Mouse (Mus musculus): ENCODE measurements around the gene Notch2.
A peak's percentile ranks its signal among the peaks of the same experiment; 100 is the strongest.

The Notch2 gene

DNA sequence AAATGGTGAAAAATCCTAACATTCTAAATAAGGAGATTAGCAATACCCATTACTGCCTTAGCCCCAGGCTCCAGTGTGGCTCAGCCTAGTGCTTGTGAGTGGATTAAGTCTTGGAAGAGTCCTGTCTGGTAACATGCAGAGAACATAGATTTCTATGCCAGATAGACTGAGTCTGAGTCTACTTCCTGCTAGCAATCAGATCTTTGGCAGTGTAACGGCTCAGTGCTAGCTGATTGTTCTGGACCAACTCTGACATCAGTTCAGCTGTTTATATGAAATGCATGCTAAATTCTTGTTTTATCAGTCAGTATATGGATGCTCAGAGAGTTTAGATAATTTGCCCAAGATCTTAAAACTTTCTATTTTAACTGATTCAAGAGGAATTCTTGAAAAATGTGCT is 40.5 kb downstream of the Notch2 start:
- DNase-seq = no peak

DNA sequence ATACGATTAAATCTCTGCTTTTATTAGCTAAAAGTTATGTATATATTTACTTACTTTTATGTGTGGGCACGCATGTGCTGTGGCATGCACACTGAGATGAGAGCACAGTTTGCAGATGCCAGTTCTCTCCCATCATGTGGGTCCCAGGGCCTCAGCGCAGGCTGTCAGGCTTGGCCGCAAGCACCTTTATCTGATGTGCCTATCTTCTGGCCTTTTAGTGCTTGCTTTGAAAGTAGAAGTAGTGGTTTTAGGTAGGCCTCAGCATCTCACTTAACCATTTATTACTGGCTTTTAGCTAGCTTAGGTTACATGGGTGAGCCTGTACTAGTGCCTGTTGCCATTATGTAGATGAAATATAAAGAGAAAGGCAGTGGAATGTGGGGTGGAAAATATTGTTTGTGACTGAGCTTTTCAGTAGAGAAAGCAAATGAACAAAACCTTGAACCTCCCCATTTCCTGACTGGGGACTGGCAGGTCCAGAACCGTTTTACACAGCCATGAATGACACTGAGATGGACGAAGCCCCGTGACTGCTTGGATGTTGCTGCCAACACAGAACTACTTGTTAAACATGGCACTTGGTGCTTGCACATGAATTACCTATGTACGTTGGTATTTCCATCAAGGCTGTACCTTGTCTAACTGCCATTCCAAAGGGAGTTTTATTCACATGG is 41.1 kb downstream of the Notch2 start:
- no peak for DNase-seq

DNA sequence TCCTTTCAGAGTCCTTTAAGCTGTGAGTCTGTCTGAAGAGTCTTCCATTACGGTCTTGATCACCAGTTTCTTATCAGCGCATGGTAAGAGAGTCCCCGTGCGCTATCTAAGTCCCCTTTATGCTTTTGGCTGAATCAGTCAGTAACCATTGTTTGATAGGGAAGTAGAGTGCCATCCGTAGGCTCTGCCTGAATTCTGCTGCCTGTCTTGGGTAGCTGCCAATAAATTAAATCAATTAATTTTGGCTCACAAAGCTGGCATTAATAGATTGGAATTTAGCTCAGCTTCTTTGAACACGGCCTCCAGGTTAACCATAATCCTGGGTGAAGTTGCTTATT is 41.6 kb downstream of the Notch2 start:
- DNase-seq = no peak

DNA sequence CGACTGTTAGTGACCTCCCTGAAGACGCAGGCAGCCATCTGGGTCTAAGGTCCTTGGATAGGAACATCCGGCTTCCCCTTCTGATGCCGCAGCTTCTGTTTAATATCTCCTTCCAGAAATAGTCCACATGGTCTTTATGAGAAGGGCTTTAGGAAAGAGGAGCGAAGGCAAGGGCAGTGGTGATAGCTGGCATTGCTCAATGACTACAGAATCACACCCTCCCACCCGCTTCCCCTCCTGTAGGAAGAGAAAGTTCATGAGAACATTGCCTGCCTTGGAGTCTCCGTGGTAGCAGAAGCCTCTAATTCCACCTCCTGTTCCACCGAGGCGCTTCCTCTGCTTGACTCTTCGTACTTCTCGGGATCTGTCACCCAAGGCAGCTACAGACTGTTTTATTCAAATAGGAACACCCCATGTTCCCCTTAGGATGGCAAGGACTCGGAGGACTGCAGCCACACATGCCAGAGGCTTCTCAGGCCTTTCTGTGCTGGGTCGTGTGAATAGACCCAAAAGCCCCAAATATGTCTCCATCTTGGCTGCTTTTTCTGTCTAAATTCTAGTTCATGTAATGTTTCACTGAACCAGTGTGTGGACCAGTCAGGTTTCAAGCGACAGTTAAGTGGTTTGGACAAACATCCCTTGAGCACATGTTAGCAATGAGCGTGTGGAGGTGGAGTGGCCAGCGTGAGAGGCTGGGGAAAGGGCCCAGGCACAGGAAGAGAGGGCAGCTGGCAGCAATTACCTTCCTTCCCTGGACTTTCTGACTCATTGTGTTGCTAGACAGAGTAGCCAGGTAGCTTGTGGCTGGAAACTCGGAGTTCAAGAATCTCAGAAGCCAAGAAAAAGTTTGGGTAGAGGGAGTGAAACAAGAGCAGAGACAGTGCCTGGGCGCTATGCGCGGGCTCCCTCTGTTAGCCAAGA is 42.7 kb downstream of the Notch2 start:
- no peak for DNase-seq

DNA sequence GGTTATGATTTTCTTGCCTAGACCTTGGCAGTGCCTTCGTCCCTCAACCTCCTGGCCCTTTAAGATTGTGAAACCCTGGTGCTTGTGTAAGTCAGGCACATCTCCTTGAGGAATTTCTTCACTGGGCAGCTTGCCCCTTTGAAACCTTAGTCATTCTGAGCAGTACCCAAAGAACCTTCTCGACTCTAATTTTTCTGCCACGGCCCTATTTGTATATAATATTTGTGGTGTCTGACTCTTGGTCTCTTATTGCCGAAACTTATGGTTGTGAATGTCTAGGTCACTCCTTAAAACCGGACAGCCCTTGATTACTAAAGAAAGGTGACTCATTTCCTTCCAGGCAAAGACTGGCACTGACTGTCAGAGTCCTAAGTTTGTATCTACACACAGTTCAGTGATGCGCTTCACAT is 43.6 kb downstream of the Notch2 start:
- no peak for DNase-seq

DNA sequence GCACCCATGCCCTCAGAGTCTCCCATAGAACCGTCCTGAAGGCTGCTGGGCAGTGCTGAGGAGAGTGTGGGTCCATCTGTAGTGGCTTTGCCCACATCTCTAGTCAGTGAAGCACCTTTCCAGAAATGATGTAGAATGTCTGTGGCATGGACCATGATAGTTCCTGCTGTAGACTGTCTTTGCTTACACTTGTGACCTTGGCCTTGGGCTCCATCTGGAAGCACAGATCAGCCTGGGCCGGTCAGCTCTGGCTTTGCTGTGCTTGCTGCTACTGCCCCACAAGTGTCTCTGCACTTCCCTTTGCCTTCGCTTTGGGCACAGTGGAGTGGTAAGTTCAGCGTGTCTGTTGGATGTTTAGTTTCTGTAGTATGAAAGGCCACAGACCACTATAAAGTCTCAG is 45.7 kb downstream of the Notch2 start:
- no peak for DNase-seq

DNA sequence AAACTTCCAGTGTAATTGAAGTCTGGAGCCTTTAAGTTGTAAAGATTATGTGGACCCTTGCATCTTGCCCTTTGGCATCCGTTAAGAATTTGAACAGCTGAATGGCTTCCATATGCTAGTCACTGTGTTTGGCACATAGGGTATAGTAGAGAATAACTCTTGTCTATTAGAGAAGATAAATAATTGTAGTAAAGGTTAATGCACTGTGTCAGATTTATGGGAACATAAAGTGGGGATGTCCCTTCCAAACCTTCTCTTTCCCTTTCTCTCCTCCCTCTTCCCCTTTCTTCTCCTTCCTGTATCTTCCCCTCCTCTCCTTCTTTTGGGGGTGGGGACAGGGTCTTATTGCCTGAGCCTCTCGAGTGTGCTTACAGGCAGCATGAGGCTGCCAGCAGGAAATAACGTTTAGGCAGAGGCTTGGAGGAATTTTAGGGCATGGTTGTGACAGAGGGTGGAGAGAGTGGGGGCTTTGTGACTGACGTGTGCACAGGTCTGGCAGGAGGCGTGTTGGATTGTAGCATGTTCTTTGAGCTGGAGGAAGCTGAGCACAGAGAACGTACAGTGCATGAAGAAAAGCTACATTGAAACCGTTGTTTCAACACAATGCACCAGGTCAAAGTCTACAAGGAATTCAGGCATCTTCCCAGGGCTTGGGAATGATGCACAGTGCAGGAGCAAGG is 47.8 kb downstream of the Notch2 start:
- no peak for DNase-seq

DNA sequence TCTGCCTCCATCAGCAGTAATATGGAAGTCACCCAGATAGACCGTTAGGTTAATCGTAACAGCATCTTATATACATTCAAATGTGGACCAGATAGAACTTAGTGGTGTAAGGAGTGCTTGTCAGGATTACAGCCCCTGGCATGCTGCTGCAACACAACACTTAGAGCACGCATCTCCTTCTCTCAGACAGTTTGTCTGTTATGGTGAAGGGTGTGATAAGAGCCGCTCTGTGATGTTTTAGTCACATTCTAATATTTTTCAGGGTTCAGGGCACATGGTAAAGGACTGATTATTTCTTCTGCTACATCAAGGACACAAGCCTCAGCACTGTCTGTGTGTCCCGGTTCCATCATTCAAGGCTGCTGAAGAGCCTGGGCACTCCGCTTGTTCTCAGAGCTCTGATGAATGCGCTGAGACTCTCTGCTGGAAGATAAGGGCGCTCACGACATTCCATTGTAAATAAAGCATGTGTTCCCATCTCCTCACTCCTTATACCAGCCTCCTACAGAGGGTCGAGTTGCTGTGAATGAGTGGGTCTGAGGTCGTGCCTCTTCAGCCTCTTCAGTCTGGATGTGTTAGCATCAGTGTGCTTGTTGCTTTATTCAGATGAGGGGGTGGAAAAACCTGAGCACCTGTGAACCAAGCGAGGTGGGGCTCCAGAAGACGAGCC is 48.5 kb downstream of the Notch2 start:
- no peak for DNase-seq

DNA sequence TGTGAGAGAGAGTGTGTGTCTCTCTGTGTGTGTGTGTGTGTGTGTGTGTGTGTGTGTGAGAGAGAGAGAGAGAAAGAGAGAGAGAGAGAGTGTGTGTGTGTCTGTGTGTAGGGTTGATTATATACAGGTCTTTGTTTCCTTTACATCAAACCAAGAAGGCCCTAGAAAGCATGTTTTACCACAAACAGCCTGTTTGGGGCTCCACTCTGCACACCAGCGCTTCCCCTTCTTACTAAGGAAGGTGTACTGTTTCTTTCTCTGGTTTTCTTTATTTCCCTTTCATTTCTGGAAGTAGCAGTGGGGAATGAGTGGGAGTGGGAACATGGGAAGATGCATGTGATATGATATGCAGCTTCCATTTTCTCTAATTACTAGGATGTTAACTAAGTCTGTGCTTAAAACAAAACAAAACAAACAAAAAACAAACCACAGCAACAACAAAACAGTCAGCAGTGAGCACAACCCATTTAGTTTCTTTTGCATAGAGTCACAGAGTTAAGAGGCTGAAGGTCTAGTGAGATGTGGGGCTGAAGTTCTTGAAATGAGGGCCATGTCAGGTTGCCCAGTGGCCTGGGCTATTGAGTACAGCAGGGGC is 49.4 kb downstream of the Notch2 start:
- no peak for DNase-seq

DNA sequence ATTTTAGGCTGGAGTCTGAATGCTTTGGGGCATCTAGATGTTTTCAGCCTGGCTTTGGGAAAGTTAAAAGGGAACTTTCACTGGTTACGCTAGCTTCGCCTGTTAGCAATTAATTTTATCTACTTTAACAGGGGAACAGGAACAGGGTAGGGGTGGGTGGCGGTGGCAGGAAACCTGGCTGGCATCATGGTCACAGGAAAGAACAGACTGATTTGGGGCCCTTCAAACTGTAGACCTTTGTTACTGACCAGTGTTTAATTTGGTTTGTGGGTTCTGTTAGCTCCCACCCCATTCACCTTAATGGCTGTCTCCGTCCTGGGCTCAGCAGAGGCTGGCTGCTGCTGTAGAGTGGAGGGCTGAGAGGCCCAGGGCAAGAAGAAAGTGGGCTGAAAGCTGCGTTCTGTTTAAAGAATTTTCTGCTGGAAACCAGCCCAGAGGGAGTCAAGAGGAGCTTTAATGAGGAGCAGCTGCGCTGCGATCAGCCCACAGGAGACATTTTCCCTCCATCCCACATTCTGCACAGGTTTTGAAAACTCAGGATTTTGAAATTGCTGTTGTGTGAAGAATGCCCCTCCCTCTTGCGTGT is 50.0 kb downstream of the Notch2 start:
- DNase-seq = peak; percentile 74

DNA sequence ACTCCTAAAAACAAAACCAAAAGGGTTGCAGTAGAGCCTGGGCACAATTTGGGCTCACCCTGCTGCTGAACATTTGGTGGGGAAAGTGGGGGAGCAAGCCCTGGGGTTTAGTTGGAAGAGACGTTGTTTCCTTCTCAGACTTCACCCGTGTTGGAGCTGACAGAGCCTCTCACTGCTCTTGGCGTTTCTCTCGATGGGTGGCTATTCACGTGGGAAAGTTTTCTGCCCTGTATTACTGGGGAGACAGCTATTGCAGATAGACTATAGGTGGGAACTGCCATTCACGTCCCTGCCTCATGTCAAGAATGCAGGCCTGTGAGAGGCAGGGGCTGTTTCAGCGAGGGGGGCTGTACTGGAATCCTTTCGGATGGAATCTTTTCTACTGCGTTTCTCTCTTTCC is 50.5 kb downstream of the Notch2 start:
- no peak for DNase-seq

DNA sequence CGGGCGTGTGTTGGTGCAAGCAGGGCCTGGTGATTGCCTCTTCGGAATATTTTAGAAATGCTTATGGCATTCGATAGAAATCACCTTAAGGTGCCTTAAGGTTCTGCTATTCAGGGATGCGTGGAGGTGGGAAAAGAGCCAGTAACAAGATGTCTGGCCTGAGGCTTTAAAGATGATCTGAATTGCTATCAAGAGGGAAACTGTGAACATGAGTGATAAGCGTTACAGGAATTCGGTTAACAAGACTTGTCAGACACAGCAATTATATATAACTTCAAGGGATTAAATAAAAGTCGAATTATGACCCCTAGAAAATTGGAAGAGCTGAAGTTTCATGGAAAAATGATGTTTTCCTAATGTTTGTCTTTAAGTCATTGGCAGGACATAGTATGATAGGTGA is 51.7 kb downstream of the Notch2 start:
- no peak for DNase-seq

DNA sequence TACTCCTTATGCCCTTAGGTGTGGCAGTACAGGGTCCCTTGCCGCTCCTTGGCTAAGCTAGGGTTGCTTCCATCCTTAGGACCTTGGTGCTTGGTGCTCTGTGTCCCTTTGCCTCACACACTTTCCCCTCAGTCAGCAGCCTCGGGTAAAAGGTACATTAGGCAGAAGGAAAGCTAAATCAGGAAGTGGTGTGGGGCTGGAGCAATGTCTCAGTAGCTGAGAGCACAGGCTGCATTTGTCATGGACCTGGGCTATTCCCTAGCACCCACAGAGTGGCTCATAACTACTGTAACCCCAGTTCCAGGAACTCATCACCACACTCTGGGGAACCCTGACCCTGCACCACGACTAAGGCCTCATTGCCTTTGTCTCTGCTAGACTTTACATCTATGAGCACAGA is 53.1 kb downstream of the Notch2 start:
- no peak for DNase-seq

DNA sequence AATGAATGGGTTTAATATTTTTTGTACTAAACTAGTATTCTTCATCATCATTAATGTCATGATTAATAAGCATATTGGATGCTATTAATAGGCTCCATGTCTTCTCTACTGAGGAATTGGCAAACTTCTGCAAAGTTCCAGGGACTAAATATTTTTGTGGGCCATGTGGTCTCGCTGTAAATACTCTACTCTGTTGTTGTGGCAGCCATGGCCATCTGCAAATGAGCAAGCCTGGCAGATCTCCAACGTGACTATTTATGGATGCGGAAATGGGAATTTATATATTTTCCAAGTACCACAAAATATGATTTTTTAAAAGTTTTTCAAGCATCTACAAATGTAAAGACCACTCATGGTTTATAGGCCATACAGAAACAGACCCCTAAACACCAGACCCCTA is 54.1 kb downstream of the Notch2 start:
- DNase-seq = peak; percentile 63

DNA sequence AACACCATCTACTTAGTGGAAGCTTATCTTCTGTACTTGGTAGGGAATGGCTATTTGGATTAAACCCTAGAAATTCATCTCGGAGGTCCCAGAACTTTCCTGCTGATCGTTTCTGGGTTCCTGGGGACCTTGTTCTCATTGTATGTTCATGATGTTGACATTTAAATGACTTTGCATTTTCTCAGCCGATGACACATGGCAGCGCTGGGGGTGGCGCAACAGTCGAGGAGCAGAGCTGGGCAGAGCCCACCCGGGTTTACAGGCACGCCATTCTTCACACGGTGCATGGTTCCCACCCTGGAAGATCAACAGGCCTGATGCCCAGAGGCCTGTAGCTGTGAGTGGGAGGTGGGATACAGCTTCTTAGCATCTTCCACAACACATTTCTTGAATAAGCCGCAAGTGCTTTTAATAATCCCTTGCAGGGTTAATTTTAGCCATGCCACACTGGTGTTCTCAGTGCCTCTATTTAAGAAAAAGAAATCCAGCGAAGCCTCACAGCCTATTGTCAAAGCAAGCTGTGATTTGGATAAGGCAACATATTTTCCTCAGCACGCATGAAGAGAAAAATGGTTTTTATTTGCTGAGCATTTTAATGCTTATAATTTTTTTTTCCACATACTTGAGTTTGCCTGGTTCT is 54.6 kb downstream of the Notch2 start:
- no peak for DNase-seq

DNA sequence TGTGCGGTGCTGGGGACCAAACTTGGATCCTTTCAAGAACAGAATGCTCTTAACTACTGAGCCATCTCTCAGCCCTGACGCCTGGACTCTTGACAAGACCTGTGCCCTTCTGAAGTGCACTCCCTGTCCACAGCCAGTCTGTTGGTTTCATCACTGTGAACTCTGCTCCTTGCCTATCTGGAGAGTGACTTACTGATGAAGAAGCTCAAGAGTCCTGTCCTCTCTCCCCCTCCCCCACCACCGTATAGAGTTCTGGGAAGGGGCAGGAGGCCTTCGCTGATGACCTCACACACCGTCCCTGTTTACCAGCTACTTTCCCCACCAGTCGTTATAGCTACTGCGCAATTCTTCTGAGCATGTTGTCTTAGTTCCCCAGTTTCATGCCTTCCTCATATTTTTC is 55.8 kb downstream of the Notch2 start:
- no peak for DNase-seq

DNA sequence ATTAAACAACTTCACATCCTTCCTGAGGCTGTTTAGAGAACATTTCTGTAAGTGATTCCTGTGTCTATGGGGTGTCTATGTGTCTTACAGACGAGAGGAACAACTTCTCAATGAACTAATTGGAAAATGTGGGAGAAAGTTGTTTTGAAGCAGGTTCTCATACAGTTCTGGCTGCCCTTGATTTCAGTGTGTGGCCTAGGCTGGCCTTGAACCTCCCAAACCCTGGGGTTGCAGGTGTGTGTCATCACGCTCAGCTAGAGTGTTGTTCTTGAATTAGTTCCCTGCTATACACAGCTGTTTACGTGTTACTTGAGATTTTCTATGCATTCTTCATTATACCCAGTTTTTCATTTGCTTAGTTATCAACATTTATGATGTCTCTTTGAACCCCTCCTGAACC is 56.5 kb downstream of the Notch2 start:
- DNase-seq = no peak

DNA sequence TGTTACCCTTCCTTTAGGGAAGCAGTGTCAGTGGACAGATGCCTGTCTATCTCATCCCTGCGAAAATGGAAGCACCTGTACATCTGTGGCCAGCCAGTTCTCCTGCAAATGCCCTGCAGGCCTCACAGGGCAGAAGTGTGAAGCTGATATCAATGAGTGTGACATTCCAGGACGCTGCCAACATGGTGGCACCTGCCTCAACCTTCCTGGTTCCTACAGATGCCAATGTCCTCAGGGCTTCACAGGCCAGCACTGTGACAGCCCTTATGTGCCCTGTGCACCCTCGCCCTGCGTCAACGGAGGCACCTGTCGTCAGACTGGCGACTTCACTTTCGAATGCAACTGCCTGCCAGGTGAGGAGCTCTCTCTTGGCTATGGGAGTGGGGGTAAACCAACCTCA is 59.2 kb downstream of the Notch2 start:
- no peak for DNase-seq

DNA sequence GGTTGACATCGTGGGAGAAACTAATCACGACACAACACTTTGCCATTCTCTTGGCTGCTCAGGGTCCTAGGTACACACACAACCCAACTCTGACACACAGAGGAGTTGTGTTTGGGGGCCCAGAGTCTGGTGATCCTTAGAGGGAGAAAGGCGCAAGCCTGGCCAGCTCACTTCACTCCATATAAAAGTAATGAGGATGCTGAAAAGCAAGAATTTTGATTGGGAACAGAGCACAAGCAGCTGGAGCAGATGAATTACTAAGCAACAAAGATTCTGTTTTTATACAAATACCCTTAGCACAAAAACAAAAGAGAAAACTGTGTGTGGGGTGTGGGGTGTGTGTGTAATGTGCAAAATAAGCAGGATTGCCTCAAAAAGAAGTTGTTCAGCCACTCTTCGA is 60.2 kb downstream of the Notch2 start:
- DNase-seq = no peak

DNA sequence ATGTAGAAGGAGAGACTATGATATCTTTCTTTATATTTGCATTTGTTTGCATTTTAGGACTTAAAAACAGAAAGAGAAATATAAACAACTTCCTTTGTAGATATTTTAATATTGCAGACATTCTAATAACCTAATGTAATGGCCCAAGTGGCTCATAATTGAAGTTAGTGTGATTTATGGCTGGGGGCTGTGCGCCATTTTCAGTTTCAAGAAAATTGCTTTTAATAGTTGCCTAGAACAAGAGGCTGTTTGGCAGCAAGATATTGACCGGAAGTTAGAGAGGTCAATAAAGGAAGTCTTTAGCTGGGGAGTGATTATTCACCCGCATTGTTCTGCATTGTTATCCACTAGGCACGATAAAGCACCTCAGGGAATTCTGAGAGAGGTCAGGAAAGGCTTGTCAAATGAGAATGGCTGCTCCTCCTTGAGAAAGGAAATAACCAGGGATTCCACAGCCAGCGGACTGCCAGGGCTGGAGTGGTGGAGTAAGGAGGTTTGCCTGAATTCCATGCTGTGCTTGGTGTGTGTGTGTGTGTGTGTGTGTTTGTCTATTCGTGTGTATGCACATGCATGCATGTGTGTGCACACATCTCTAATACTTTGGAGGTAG is 61.4 kb downstream of the Notch2 start:
- peak; percentile 64 for DNase-seq

DNA sequence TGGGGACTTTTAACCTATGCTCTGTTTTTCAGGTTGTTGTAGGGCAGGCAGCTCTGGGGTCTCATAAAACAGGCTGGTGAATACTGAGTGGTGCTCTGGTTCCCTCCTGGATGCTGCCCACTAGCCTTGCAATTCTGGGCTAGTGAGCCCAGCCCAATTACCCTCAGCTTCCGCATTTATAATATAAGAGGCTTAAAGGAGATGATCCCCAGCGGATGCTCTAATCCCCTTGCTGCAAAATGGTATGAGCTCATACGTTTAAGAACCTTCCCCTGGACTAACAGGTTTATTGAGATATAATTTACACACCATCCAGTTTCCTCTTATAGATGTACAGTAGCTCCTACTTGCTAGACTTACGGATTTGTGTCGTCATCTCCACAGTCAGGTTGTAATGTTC is 64.5 kb downstream of the Notch2 start:
- DNase-seq = no peak

DNA sequence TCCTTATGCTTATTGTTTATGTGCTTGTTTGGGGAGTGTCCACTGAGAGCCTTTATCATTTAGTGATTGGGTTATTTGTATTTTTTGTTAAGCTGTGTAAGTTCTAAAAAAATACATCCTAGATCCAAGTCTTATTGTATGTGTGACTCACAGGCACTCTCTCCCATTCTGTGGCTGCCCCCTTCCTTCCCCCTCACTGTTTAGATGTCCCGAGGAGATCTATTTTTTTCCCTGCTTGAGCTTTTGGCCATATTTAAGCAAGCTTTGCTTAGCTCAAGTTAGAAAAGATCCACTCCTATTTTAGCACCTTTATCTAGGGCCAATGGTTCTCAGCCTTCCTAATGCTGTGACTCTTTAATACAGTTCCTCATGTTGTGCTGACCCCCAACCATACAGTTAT is 65.5 kb downstream of the Notch2 start:
- no peak for DNase-seq
